Mouse (Mus musculus) heart, embryonic 13.5 days (tissue): ENCODE measurements around the gene Scp2. TPM values are rescaled to one million over a fixed set of nuclear protein-coding genes. Genes with fewer than 3 reads are reported as not detected.
A peak's percentile ranks its signal among the peaks of the same experiment; 100 is the strongest.

Experiments used
- ATAC-seq: fragments of 200-750 bp; cut with Nextera tagmentation; 2 replicates; pipeline ENCODE4 v1.8.0; 2017; ENCODE audit warnings: moderate TSS enrichment; ENCODE audit not compliant: insufficient number of reproducible peaks, low FRiP score, low TSS enrichment; ENCODE audit errors: extremely low read depth
- H3K27ac ChIP-seq: fragments of 300-500 bp; sonication (generic); replicated peaks from 2 replicates; pipeline ENCODE4 v1.5.1; 2015; ENCODE audit warnings: moderate library complexity, mild to moderate bottlenecking, inconsistent platforms
- H3K27me3 ChIP-seq: fragments of 300-500 bp; sonication (generic); replicated peaks from 2 replicates; pipeline ENCODE4 v1.6.1; 2015; ENCODE audit warnings: mild to moderate bottlenecking, inconsistent platforms
- H3K36me3 ChIP-seq: fragments of 300-500 bp; sonication (generic); 2 replicates; pipeline ENCODE4 v1.6.1; 2015; ENCODE audit warnings: mild to moderate bottlenecking, inconsistent platforms
- H3K4me1 ChIP-seq: fragments of 300-500 bp; sonication (generic); 2 replicates; pipeline ENCODE4 v1.6.1; 2015; ENCODE audit warnings: inconsistent platforms
- H3K4me2 ChIP-seq: fragments of 300-500 bp; sonication (generic); 2 replicates; pipeline ENCODE4 v1.6.1; 2015; ENCODE audit warnings: inconsistent platforms, mild to moderate bottlenecking, moderate library complexity
- H3K4me3 ChIP-seq: fragments of 300-500 bp; sonication (generic); 2 replicates; pipeline ENCODE4 v1.5.1; 2015; ENCODE audit warnings: moderate library complexity, mild to moderate bottlenecking, inconsistent platforms
- H3K9ac ChIP-seq: fragments of 300-500 bp; sonication (generic); 2 replicates; pipeline ENCODE4 v1.6.1; 2015; ENCODE audit warnings: inconsistent platforms, mild to moderate bottlenecking, moderate library complexity
- H3K9me3 ChIP-seq: fragments of 300-500 bp; sonication (generic); 2 replicates; pipeline ENCODE4 v1.6.1; 2016; ENCODE audit warnings: inconsistent platforms
- WGBS: fragments of 180-500 bp; shearing (Covaris S2); methylation state at CpG from one replicate; pipeline ENCODE4 v1.1.7; 2015; ENCODE audit warnings: mixed read lengths; 5-methylcytosine and 5-hydroxymethylcytosine counted together
- polyA plus RNA-seq: library from polyadenylated mRNA; unstranded; fragments of >200 nt; fragmentation: Nextera tagmentation; extraction: Ambion mirVana; gene quantifications from 2 replicates; pipeline ENCODE4 v1.2.1, GENCODE M21; 2015

Gene Scp2
- polyA plus RNA-seq, 1 experiment from 2014 or later, result 169 TPM

DNA sequence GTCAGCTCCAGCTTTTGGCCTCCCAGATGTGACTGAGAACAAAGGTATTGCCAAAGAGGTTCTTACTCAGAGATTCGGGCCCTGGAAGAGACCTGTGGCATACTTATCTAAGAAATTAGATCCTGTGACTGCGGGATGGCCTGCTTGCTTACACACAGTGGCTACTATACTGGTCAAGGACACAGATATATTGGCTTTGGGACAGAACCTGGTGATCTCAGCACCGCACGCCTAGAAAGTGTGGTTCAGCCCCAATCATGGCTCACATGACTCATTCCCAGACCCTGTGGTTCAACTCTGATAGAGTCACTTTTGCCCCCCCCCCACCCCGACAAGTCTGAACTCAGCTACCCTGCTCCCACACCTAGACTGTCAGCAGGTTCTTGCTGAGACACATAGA is 7.9 kb downstream of the Scp2 start:
- WGBS, result 75% methylated on average over 5 of the region's 5 CpGs

DNA sequence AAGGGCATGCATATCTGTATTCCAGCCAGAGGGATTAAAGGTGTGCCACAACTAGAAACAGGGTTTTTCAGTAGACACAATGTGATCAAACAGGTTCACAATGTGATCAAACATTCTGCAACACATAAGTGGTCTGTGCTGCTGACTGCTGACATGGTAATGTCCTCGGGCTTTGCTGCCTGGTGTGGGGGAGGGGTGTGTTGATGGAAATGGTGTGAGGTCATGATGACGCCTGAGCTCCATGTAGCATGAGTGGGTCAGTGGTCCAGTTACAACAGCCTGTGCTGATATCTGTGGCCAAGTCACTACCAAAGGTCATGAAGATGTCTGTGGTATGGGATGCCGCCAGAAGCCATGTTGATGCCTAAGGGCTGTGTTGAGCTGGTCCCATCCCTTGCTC is 14.3 kb downstream of the Scp2 start:
- Histone ChIP-seq H3K9ac (no peak overlapping the region), H3K4me1 (no peaks in the 10 kb centered on the region), H3K9me3 (peaks cover 8% of the 10 kb centered on the region), H3K27me3 (no peaks in the 10 kb centered on the region), H3K4me3 (no peak overlapping the region), H3K4me2 (no peak overlapping the region), H3K36me3 (no peaks in the 10 kb centered on the region), H3K27ac (no peak overlapping the region)
- ATAC-seq, result no peak
- 72% methylated on average over 3 of the region's 3 CpGs for WGBS

More for the DNA sequence above, 7.9 kb downstream of the Scp2 start:
- Histone ChIP-seq H3K36me3 (no peaks in the 10 kb centered on the region), H3K9ac (no peak overlapping the region), H3K27me3 (no peaks in the 10 kb centered on the region), H3K9me3 (peaks cover under 1% of the 10 kb centered on the region; the same call in 1 of the 2 replicates), H3K4me3 (no peak overlapping the region), H3K4me2 (no peak overlapping the region), H3K4me1 (no peaks in the 10 kb centered on the region), H3K27ac (no peak overlapping the region)
- ATAC-seq, result no peak

DNA sequence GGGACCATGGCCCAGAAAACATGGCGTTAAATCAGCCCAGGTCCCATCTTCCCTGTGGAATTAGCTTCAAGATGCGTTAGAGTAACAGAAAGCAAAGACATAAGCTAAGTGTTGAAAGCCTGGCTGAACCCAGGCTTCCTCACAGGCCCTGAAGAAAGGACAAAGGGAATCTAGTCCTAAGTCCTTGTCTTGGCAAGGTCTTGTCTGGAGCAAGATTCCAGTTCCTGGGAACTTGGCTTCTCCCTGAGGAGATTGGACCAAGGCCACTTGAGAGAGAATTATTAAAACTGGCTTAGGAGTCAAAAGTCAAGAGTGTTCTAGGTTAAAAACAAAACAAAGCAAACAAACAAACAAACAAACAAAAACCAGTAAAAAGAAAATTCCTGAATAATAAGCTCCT is 16.5 kb downstream of the Scp2 start:
- H3K36me3 ChIP-seq, result no peaks in the 10 kb centered on the region
- no peaks in the 10 kb centered on the region for H3K4me1 ChIP-seq
- no peak overlapping the region for H3K4me2 ChIP-seq
- no peak for ATAC-seq
- peaks cover 8% of the 10 kb centered on the region for H3K9me3 ChIP-seq
- 83% methylated on average over 2 of the region's 2 CpGs for WGBS
- no peak overlapping the region for H3K27ac ChIP-seq
- no peak overlapping the region for H3K9ac ChIP-seq
- no peaks in the 10 kb centered on the region for H3K27me3 ChIP-seq
- H3K4me3 ChIP-seq, result no peak overlapping the region

DNA sequence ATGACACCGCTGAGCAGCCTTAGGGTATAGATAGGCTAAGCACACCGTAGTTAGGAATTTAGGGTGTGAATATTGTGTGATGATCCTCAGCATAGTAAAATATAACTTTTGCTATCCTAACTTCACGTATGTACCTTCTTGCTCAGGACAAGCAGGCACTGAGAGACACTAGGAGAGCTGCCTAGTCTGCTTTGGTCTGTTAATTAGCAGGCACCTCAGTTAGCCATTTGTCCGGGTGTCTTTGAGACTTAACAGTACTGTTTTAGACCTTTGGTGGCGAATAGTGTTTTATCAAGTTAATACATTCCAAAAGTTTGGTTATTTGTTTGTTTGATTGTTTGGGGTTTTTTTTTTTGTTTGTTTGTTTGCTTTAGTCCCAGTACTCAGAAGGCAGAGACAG is 17.3 kb downstream of the Scp2 start:
- ATAC-seq, result no peak
- H3K4me3 ChIP-seq, result no peak overlapping the region
- H3K9me3 ChIP-seq, result peaks cover 8% of the 10 kb centered on the region
- 85% methylated on average over 5 of the region's 5 CpGs for WGBS
- no peak overlapping the region for H3K27ac ChIP-seq
- no peaks in the 10 kb centered on the region for H3K4me1 ChIP-seq
- H3K36me3 ChIP-seq, result no peaks in the 10 kb centered on the region
- H3K27me3 ChIP-seq, result no peaks in the 10 kb centered on the region
- no peak overlapping the region for H3K4me2 ChIP-seq
- H3K9ac ChIP-seq, result no peak overlapping the region

DNA sequence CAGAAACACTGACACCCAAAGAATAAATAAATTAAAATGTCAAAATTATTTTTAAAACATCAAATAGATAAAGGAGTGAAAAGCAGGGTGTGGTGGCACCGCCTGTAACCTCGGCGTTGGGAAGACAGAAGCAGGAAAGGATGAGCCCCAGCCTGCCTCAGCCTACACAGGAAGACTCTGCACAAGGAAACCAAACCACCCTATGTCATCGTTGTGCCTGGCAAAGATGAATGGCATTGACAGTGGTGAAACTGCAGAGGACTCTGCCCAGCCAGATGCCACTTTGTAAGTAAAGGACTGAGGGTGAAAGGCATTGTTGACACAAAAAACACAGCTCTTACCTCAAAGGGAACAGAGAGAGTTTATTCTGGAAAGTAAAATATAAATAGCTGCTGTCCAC is 18.5 kb downstream of the Scp2 start:
- ATAC-seq, result no peak
- WGBS, result 86% methylated on average over 4 of the region's 4 CpGs

DNA sequence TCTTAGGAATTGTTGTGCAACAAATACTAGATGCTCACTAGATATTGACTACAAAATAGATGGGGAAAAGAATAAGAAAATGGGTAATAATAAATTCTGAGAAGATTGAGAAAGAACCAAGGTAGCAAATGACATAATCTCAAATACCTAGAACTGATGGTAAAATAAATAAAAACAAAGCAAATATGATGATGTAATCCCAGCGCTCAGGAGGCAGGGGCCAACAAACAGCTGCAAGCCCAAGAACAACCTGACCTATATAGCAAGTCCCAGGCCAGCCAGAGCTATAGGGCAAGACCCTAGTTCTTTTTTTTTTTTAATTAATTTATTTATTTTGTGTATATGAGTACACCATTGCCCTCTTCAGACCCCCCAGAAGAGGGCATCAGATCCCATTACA is 20.7 kb downstream of the Scp2 start:
- H3K36me3 ChIP-seq, result no peaks in the 10 kb centered on the region
- no peak for ATAC-seq
- 81% methylated on average over 1 of the region's 1 CpGs for WGBS
- no peaks in the 10 kb centered on the region for H3K4me1 ChIP-seq
- H3K9me3 ChIP-seq, result peaks cover 3% of the 10 kb centered on the region; the same call in 1 of the 2 replicates
- no peak overlapping the region for H3K4me3 ChIP-seq
- H3K27me3 ChIP-seq, result no peaks in the 10 kb centered on the region
- H3K9ac ChIP-seq, result no peak overlapping the region
- no peak overlapping the region for H3K27ac ChIP-seq
- H3K4me2 ChIP-seq, result no peak overlapping the region

More for the DNA sequence above, 18.5 kb downstream of the Scp2 start:
- no peaks in the 10 kb centered on the region for H3K36me3 ChIP-seq
- H3K4me3 ChIP-seq, result no peak overlapping the region
- no peak overlapping the region for H3K27ac ChIP-seq
- no peaks in the 10 kb centered on the region for H3K4me1 ChIP-seq
- H3K27me3 ChIP-seq, result no peaks in the 10 kb centered on the region
- H3K4me2 ChIP-seq, result no peak overlapping the region
- peaks cover 8% of the 10 kb centered on the region for H3K9me3 ChIP-seq
- no peak overlapping the region for H3K9ac ChIP-seq

DNA sequence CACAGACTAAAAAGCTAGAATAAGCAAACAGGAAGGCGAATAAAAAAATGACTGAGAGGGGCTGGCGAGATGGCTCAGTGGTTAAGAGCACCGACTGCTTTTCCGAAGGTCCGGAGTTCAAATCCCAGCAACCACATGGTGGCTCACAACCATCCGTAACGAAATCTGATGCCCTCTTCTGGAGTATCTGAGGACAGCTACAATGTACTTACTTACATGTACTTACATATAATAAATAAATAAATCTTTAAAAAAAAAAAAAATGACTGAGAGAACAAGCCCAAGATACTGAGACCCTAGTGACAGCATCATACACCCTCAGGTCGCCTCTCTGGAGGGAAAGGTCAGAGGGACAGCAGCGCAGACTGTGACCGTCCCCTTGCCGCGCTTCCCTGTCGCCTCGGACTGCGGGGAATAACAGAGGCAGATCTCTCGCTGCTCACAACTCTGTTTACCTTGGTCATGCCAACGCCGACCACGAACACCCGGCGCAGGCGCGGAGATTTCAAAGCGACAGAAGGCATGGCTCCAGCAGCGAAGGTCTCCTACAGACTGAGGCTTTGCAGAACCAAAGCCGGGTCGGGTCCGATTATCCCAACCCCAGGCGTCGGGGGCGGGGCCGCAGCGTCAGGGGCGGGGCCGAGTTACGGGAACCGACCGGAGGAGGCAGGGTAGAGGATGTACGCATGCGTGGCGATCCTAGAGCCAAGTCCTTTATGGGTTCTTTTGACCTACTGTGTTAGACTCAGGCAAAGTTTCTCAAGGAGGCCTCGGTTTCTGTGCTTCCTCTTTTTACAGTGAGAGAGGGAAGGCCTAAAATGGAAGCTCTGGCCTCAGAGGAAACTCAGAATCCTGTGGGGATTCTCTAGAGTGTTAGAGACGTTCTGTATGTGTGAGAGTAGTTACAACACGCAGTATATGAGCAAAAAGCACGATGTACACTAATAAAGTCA is 26.6 kb downstream of the Scp2 start:
- H3K27me3 ChIP-seq, result no peaks in the 10 kb centered on the region
- H3K36me3 ChIP-seq, result no peaks in the 10 kb centered on the region
- no peaks in the 10 kb centered on the region for H3K9me3 ChIP-seq
- H3K4me1 ChIP-seq, result no peaks in the 10 kb centered on the region
- H3K4me3 ChIP-seq, result peak overlapping the region; percentile 63
- peak overlapping the region; percentile 84 for H3K9ac ChIP-seq
- 12% methylated on average over 45 of the region's 45 CpGs for WGBS
- peak; percentile 76 for ATAC-seq
- peak overlapping the region; percentile 57 for H3K27ac ChIP-seq
- peak overlapping the region; percentile 73 for H3K4me2 ChIP-seq

DNA sequence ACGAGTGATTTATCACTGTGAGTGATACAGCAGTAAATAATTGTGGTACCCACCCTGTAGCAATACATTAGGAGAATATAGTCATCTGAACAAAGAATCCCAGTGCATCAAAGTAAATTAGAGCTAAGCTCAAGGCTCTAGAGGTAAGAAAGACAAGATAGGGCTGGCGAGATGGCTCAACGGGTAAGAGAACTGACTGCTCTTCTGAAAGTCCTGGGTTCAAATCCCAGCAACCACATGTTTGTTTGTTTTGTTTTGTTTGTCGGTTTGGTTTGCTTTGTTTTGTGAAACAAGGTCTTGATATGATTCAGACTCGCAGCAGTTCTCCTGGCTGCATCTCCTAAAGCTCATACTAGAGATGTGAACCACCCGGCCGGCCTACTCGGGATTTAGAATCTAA is 27.3 kb downstream of the Scp2 start:
- Histone ChIP-seq H3K27ac (no peak overlapping the region), H3K36me3 (no peaks in the 10 kb centered on the region), H3K4me1 (no peaks in the 10 kb centered on the region), H3K27me3 (no peaks in the 10 kb centered on the region), H3K9me3 (no peaks in the 10 kb centered on the region), H3K4me3 (peak overlapping the region; percentile 63; the same call in 1 of the 2 replicates), H3K4me2 (peak overlapping the region; percentile 73), H3K9ac (no peak overlapping the region)
- ATAC-seq, result no peak
- WGBS, result 84% methylated on average over 8 of the region's 8 CpGs

DNA sequence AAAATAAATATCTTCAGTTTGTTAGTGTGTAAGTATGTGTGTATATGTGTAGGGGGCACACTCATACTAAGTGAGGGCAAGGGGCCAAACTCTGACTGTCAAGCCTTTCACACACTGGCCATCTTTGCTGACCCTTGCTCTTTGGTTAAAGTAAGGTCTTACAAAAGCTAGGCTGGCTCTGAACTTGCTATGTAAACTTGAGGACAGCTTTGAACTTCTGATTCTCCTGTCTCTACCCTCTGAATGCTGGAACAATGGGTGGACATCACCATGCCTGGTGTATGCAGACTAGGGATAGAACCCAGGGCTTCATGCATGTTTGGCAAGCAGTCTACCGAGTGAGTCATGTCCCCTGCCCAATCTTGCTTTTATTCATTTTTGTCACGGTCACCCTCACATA is 28.3 kb downstream of the Scp2 start:
- no peaks in the 10 kb centered on the region for H3K4me1 ChIP-seq
- H3K27ac ChIP-seq, result no peak overlapping the region
- no peak overlapping the region for H3K4me3 ChIP-seq
- no peaks in the 10 kb centered on the region for H3K9me3 ChIP-seq
- peaks cover 4% of the 10 kb centered on the region for H3K36me3 ChIP-seq
- no peak overlapping the region for H3K9ac ChIP-seq
- no peaks in the 10 kb centered on the region for H3K27me3 ChIP-seq
- 92% methylated on average over 2 of the region's 2 CpGs for WGBS
- no peak overlapping the region for H3K4me2 ChIP-seq
- no peak for ATAC-seq

DNA sequence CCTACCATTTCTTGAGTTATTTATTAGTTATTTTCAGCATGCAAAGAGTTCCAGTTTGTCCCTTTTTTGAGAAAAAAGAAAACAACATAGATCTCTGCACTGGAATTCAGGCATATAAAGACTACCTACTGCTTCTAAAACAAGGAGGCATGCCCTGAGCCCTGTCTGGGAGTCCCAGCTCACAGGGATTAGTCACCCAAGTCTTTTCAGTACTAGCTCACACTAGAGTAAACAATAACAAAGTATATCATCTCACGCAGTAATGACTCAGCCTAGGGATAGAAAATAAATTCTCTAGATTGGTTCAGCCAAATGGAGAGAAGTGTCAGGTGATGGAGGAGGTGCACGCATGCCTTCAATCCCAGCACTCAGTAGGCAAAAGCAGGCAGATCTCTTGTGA is 34.1 kb downstream of the Scp2 start:
- 75% methylated on average over 2 of the region's 2 CpGs for WGBS
- Histone ChIP-seq H3K36me3 (peaks cover 4% of the 10 kb centered on the region), H3K4me2 (no peak overlapping the region), H3K9me3 (no peaks in the 10 kb centered on the region), H3K9ac (no peak overlapping the region), H3K27ac (no peak overlapping the region), H3K4me3 (no peak overlapping the region), H3K4me1 (no peaks in the 10 kb centered on the region), H3K27me3 (no peaks in the 10 kb centered on the region)
- no peak for ATAC-seq

DNA sequence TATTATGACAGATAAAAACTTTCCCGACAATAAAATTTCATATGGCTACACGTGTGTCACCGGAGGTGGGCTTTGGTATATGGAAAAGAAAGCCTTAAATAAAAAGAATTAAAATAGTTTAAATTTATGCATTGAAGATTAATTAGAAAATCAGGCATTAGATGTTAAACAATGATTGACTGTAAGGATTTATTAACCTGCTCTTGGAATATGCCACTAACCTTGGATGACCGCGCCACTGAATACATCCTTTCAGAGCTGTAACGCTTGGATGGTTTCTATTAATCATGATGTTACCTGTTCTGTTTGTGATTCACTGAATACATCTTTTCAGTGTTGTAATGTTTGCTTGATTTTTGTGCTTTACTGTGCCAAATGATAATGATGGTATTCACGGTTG is 35.1 kb downstream of the Scp2 start:
- Histone ChIP-seq H3K4me1 (no peaks in the 10 kb centered on the region), H3K36me3 (peaks cover 9% of the 10 kb centered on the region), H3K27ac (no peak overlapping the region), H3K4me3 (no peak overlapping the region), H3K27me3 (no peaks in the 10 kb centered on the region), H3K9me3 (no peaks in the 10 kb centered on the region), H3K4me2 (no peak overlapping the region), H3K9ac (no peak overlapping the region)
- WGBS, result 87% methylated on average over 7 of the region's 7 CpGs
- no peak for ATAC-seq

DNA sequence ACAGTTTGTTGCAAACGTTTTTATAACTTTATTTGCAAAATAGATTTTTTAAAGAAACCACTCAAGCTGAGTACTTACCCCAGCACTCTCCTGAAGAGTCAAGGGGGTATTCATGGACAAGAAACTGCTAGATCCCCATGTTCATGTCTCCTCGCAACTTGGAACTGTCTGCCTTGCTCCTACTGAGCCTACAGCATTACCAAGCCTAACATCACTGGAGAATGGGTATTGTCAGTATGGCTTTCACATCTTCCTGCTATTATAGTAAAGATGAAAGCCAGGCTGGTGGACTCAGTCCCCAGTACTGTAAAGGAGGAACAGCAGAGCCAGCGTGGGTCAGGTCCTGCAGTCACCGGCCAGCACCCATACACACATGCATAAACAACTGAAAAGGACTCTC is 48.5 kb downstream of the Scp2 start, which contains the start of gene Podn:
Gene Podn, minus strand, starts transcription at position 101 of the 400 bp plus-strand sequence.
- WGBS, result 82% methylated on average over 4 of the region's 4 CpGs
- H3K4me3 ChIP-seq, result no peak within 1 kb of the TSS
- H3K9me3 ChIP-seq, result no peaks in the 10 kb centered on the region
- H3K27me3 ChIP-seq, result no peaks in the 10 kb centered on the region
- no peak within 1 kb of the TSS for H3K4me2 ChIP-seq
- ATAC-seq, result no peak
- no peak within 1 kb of the TSS for H3K27ac ChIP-seq
- no peaks in the 10 kb centered on the region for H3K4me1 ChIP-seq
- peaks cover 14% of the 10 kb centered on the region; the same call in 1 of the 2 replicates for H3K36me3 ChIP-seq
- H3K9ac ChIP-seq, result no peak within 1 kb of the TSS
